Mouse (Mus musculus) megakaryocyte progenitor cell, adult 5-6 weeks (primary cell): ENCODE results near the gene Chtf18. TPM values are rescaled to one million over a fixed set of nuclear protein-coding genes. Genes with fewer than 3 reads are reported as not detected.

ENCODE experiments used
- ATAC-seq: replicated peaks from 2 replicates; pipeline ENCODE4 v1.8.0; 2016; ENCODE audit warnings: mild to moderate bottlenecking, moderate TSS enrichment, inconsistent platforms; ENCODE audit not compliant: poor library complexity
- total RNA-seq, 2 experiments: library from RNA; stranded (forward) in 1 of 2; stranded (reverse) in 1 of 2; fragments of 157-497, 149-512 nt in 1 of 2; fragments of 200-1000 nt in 1 of 2; gene quantifications; 2 replicates each; pipeline versions ENCODE4 v1.2.3 to v1.2.4; 2015 to 2017

The Chtf18 gene
- total RNA-seq, 2 experiments from 2014 or later = 12.9 to 30.2 TPM

DNA sequence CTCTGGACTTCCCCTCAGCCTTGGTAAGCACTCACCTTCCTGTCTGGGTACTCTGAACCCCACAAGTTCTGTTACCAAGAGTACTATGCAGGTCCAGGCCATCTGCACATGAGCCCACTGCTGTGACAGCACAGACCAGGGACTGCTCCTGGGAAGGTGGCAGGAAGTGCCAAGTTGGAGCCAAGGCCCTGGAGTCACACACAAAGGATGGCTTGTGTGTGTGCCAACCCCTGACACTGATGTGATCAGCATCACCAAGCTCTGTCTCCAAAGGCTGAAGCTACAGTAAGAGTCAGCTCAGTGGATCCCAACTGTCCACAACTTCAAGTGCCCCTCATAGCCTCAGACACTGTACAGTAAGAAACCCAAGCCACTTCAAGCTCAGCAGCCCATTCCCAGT, 54.2 kb downstream of the Chtf18 start:
- ATAC-seq = no peak

Other genes starting within 250 kb of the Chtf18 start
- not detected in 2 replicates for gene Sstr5, start 230.1 kb downstream of the Chtf18 start, total RNA-seq (2015)
- gene Sstr5, start 230.1 kb downstream of the Chtf18 start, total RNA-seq (2017) = not detected in 2 replicates
- gene Sox8, start 156.7 kb downstream of the Chtf18 start, total RNA-seq (2015) = not detected in 2 replicates
- gene Sox8, start 156.7 kb downstream of the Chtf18 start, total RNA-seq (2017) = not detected in 2 replicates
- 23.2 and 25.6 TPM in 2 replicates for gene Lmf1, start 148.3 kb downstream of the Chtf18 start, total RNA-seq (2015)
- gene Lmf1, start 148.3 kb downstream of the Chtf18 start, total RNA-seq (2017) = 11.7 and 14.1 TPM in 2 replicates
- gene Gng13, start 10.2 kb downstream of the Chtf18 start, total RNA-seq (2015) = not detected in 2 replicates
- 0.34 TPM in 1 of 2 replicates, not detected in the other for gene Gng13, start 10.2 kb downstream of the Chtf18 start, total RNA-seq (2017)
- 5.5 and 5.7 TPM in 2 replicates for gene Rpusd1, start 251 bp upstream of the Chtf18 start, total RNA-seq (2015)
- 1.6 and 6.0 TPM in 2 replicates for gene Rpusd1, start 251 bp upstream of the Chtf18 start, total RNA-seq (2017)
- gene Mslnl, start 8.6 kb upstream of the Chtf18 start, total RNA-seq (2015) = not detected in 2 replicates
- not detected in 2 replicates for gene Mslnl, start 8.6 kb upstream of the Chtf18 start, total RNA-seq (2017)
- 0.46 TPM in 1 of 2 replicates, not detected in the other for gene Msln, start 27.0 kb upstream of the Chtf18 start, total RNA-seq (2015)
- gene Msln, start 27.0 kb upstream of the Chtf18 start, total RNA-seq (2017) = not detected in 2 replicates
- gene Narfl, start 46.4 kb upstream of the Chtf18 start, total RNA-seq (2015) = 12.3 and 16.2 TPM in 2 replicates
- 24.5 and 31.5 TPM in 2 replicates for gene Narfl, start 46.4 kb upstream of the Chtf18 start, total RNA-seq (2017)
- 10.9 and 13.4 TPM in 2 replicates for gene Haghl, start 58.3 kb upstream of the Chtf18 start, total RNA-seq (2015)
- gene Haghl, start 58.3 kb upstream of the Chtf18 start, total RNA-seq (2017) = 15.2 and 18.8 TPM in 2 replicates
- gene Ccdc78, start 59.2 kb upstream of the Chtf18 start, total RNA-seq (2015) = 0.05 TPM in 1 of 2 replicates, not detected in the other
- gene Ccdc78, start 59.2 kb upstream of the Chtf18 start, total RNA-seq (2017) = 0.20 and 0.21 TPM in 2 replicates
- 113 and 126 TPM in 2 replicates for gene Fam173a, start 65.5 kb upstream of the Chtf18 start, total RNA-seq (2015)
- gene Fam173a, start 65.5 kb upstream of the Chtf18 start, total RNA-seq (2017) = 29.3 and 38.2 TPM in 2 replicates
- 1.8 TPM in 1 of 2 replicates, not detected in the other for gene AC134908.4, start 68.2 kb upstream of the Chtf18 start, total RNA-seq (2015)
- gene AC134908.4, start 68.2 kb upstream of the Chtf18 start, total RNA-seq (2017) = not detected in 2 replicates
- gene Metrn, start 69.7 kb upstream of the Chtf18 start, total RNA-seq (2015) = 4.5 and 9.7 TPM in 2 replicates
- gene Metrn, start 69.7 kb upstream of the Chtf18 start, total RNA-seq (2017) = 26.8 and 29.5 TPM in 2 replicates
- gene Fbxl16, start 81.7 kb upstream of the Chtf18 start, total RNA-seq (2015) = not detected in 2 replicates
- gene Fbxl16, start 81.7 kb upstream of the Chtf18 start, total RNA-seq (2017) = not detected in 2 replicates
- gene Wdr24, start 96.2 kb upstream of the Chtf18 start, total RNA-seq (2015) = 10.0 and 10.1 TPM in 2 replicates
- gene Wdr24, start 96.2 kb upstream of the Chtf18 start, total RNA-seq (2017) = 16.1 and 18.0 TPM in 2 replicates
- 12.0 and 15.6 TPM in 2 replicates for gene Jmjd8, start 101.4 kb upstream of the Chtf18 start, total RNA-seq (2015)
- gene Jmjd8, start 101.4 kb upstream of the Chtf18 start, total RNA-seq (2017) = 19.5 and 22.8 TPM in 2 replicates
- gene Stub1, start 106.0 kb upstream of the Chtf18 start, total RNA-seq (2015) = 66.5 and 73.4 TPM in 2 replicates
- gene Stub1, start 106.0 kb upstream of the Chtf18 start, total RNA-seq (2017) = 99.5 and 106 TPM in 2 replicates
- 1.0 and 1.1 TPM in 2 replicates for gene Rhbdl1, start 109.9 kb upstream of the Chtf18 start, total RNA-seq (2015)
- 2.5 TPM in 1 of 2 replicates, not detected in the other for gene Rhbdl1, start 109.9 kb upstream of the Chtf18 start, total RNA-seq (2017)
- gene Gm20683, start 114.3 kb upstream of the Chtf18 start, total RNA-seq (2015) = 0.17 and 0.32 TPM in 2 replicates
- 0.54 and 0.78 TPM in 2 replicates for gene Gm20683, start 114.3 kb upstream of the Chtf18 start, total RNA-seq (2017)
- 15.1 and 17.0 TPM in 2 replicates for gene Rhot2, start 117.4 kb upstream of the Chtf18 start, total RNA-seq (2015)
- 18.0 and 19.7 TPM in 2 replicates for gene Rhot2, start 117.4 kb upstream of the Chtf18 start, total RNA-seq (2017)
- gene Wdr90, start 134.1 kb upstream of the Chtf18 start, total RNA-seq (2015) = 29.5 and 37.9 TPM in 2 replicates
- 17.4 and 17.6 TPM in 2 replicates for gene Wdr90, start 134.1 kb upstream of the Chtf18 start, total RNA-seq (2017)
- gene Mcrip2, start 141.3 kb upstream of the Chtf18 start, total RNA-seq (2015) = 41.0 and 42.2 TPM in 2 replicates
- 8.6 and 19.7 TPM in 2 replicates for gene Mcrip2, start 141.3 kb upstream of the Chtf18 start, total RNA-seq (2017)
- gene Mettl26, start 147.7 kb upstream of the Chtf18 start, total RNA-seq (2015) = 34.3 and 39.1 TPM in 2 replicates
- 15.4 and 22.3 TPM in 2 replicates for gene Mettl26, start 147.7 kb upstream of the Chtf18 start, total RNA-seq (2017)
- 0.37 and 1.1 TPM in 2 replicates for gene Wfikkn1, start 153.4 kb upstream of the Chtf18 start, total RNA-seq (2015)
- gene Wfikkn1, start 153.4 kb upstream of the Chtf18 start, total RNA-seq (2017) = 0.12 and 0.54 TPM in 2 replicates
- gene Rab40c, start 192.3 kb upstream of the Chtf18 start, total RNA-seq (2015) = 7.9 and 8.5 TPM in 2 replicates
- 10.4 and 12.0 TPM in 2 replicates for gene Rab40c, start 192.3 kb upstream of the Chtf18 start, total RNA-seq (2017)
- 53.3 and 56.3 TPM in 2 replicates for gene Pigq, start 217.5 kb upstream of the Chtf18 start, total RNA-seq (2015)
- 41.6 and 41.8 TPM in 2 replicates for gene Pigq, start 217.5 kb upstream of the Chtf18 start, total RNA-seq (2017)
- not detected in 2 replicates for gene Nhlrc4, start 217.5 kb upstream of the Chtf18 start, total RNA-seq (2015)
- not detected in 2 replicates for gene Nhlrc4, start 217.5 kb upstream of the Chtf18 start, total RNA-seq (2017)
- gene A930017K11Rik, start 225.1 kb upstream of the Chtf18 start, total RNA-seq (2015) = not detected in 2 replicates
- gene A930017K11Rik, start 225.1 kb upstream of the Chtf18 start, total RNA-seq (2017) = not detected in 2 replicates